Mouse (Mus musculus) MEL (cell line): ENCODE data around the gene Cldn13. TPM values are rescaled to one million over a fixed set of nuclear protein-coding genes. Genes with fewer than 3 reads are reported as not detected.
A peak's percentile ranks its signal among the peaks of the same experiment; 100 is the strongest.

Source experiments
- DNase-seq: peaks from one replicate; pipeline ENCODE4 v3.0.0; 2011; ENCODE audit warnings: low read depth, low spot score
- H3K27ac ChIP-seq: 2 replicates; pipeline ENCODE4 v1.5.1; 2012; ENCODE audit warnings: low read depth, mild to moderate bottlenecking, control low read depth, low read length, moderate library complexity; ENCODE audit not compliant: control insufficient read depth
- H3K27me3 ChIP-seq, 2 experiments: fragments of 150-350 bp in 1 of 2; sonication (generic) in 1 of 2; 2 replicates each; pipeline ENCODE4 v1.6.1; 2012; ENCODE audit warnings: low read length in 2 of 2, mild to moderate bottlenecking in 2 of 2, improper control_type of control experiment in 1 of 2, moderate library complexity in 1 of 2; ENCODE audit not compliant: insufficient read depth in 2 of 2, control insufficient read depth in 1 of 2
- H3K36me3 ChIP-seq, 2 experiments: 2 replicates each; pipeline ENCODE4 v1.6.1; 2012 to 2014; ENCODE audit warnings: low read length in 2 of 2, improper control_type of control experiment in 1 of 2, inconsistent platforms in 1 of 2, mild to moderate bottlenecking in 1 of 2; ENCODE audit not compliant: insufficient read depth in 2 of 2, control insufficient read depth in 1 of 2
- H3K4me1 ChIP-seq, 2 experiments: fragments of 150-350 bp in 1 of 2; sonication (generic) in 1 of 2; 2 replicates each; pipeline ENCODE4 v1.6.1; 2012; ENCODE audit warnings: low read length in 2 of 2, improper control_type of control experiment in 1 of 2, mild to moderate bottlenecking in 1 of 2; ENCODE audit not compliant: insufficient read depth in 2 of 2, control insufficient read depth in 1 of 2
- H3K4me3 ChIP-seq, 2 experiments: fragments of 150-350 bp in 1 of 2; sonication (generic) in 1 of 2; 2 replicates each; pipeline ENCODE4 v1.5.1; 2012; ENCODE audit warnings: low read depth in 2 of 2, low read length in 2 of 2, mild to moderate bottlenecking in 2 of 2, moderate library complexity in 2 of 2, control low read depth in 1 of 2, improper control_type of control experiment in 1 of 2; ENCODE audit not compliant: control insufficient read depth in 1 of 2, insufficient read depth in 1 of 2
- H3K79me2 ChIP-seq: 2 replicates; pipeline ENCODE4 v1.6.1; 2012; ENCODE audit warnings: mild to moderate bottlenecking, low read length, moderate library complexity; ENCODE audit not compliant: control insufficient read depth, poor library complexity, insufficient read depth
- H3K9ac ChIP-seq: 2 replicates; pipeline ENCODE4 v1.6.1; 2012; ENCODE audit warnings: low read depth, mild to moderate bottlenecking, control low read depth, low read length, moderate library complexity; ENCODE audit not compliant: control insufficient read depth, poor library complexity, severe bottlenecking
- H3K9me3 ChIP-seq: fragments of 150-350 bp; sonication (generic); replicated peaks from 2 replicates; pipeline ENCODE4 v1.6.1; 2012; ENCODE audit warnings: mild to moderate bottlenecking, low read length, improper control_type of control experiment, moderate library complexity; ENCODE audit not compliant: insufficient read depth
- CHD1 ChIP-seq: IDR thresholded peaks from 2 replicates; pipeline ENCODE4 v1.6.1; 2012; ENCODE audit warnings: low read depth, mild to moderate bottlenecking, inconsistent platforms, low read length, improper control_type of control experiment
- CTCF ChIP-seq, 3 experiments: IDR thresholded peaks in 2 of 3; conservative IDR thresholded peaks in 1 of 3; 2 replicates each; pipeline ENCODE4 v1.5.1; 2011 to 2012; ENCODE audit warnings: low read length in 3 of 3, low read depth in 2 of 3, mild to moderate bottlenecking in 2 of 3, improper control_type of control experiment in 1 of 3, inconsistent platforms in 1 of 3, mixed read lengths in 1 of 3, moderate library complexity in 1 of 3; ENCODE audit not compliant: control insufficient read depth in 1 of 3, insufficient read depth in 1 of 3, poor library complexity in 1 of 3, severe bottlenecking in 1 of 3
- GABPA ChIP-seq: IDR thresholded peaks from 2 replicates; pipeline ENCODE4 v1.6.1; 2012; ENCODE audit warnings: low read depth, mild to moderate bottlenecking, inconsistent platforms, low read length, improper control_type of control experiment, moderate library complexity
- HCFC1 ChIP-seq: IDR thresholded peaks from 2 replicates; pipeline ENCODE4 v1.6.1; 2012; ENCODE audit warnings: low read depth, mild to moderate bottlenecking, inconsistent platforms, low read length, improper control_type of control experiment, moderate library complexity
- KAT2A ChIP-seq: conservative IDR thresholded peaks from 2 replicates; pipeline ENCODE4 v1.6.1; 2012; ENCODE audit warnings: low read depth, low read length, improper control_type of control experiment, inconsistent platforms
- MAFK ChIP-seq: IDR thresholded peaks from 2 replicates; pipeline ENCODE4 v1.6.1; 2011; ENCODE audit warnings: low read depth, mild to moderate bottlenecking, low read length, improper control_type of control experiment, borderline replicate concordance
- MAZ ChIP-seq: IDR thresholded peaks from 2 replicates; pipeline ENCODE4 v1.6.1; 2012; ENCODE audit warnings: low read depth, mild to moderate bottlenecking, inconsistent platforms, low read length, improper control_type of control experiment
- MYB ChIP-seq: IDR thresholded peaks from 2 replicates; pipeline ENCODE4 v1.6.1; 2011; ENCODE audit warnings: mild to moderate bottlenecking, low read depth, low read length, improper control_type of control experiment
- NRF1 ChIP-seq: IDR thresholded peaks from 2 replicates; pipeline ENCODE4 v1.6.1; 2014; ENCODE audit warnings: low read depth, mild to moderate bottlenecking, inconsistent platforms, low read length, improper control_type of control experiment, moderate library complexity; ENCODE audit not compliant: poor library complexity, insufficient read depth, severe bottlenecking
- POLR2A ChIP-seq, 2 experiments: IDR thresholded peaks; 2 replicates each; pipeline ENCODE4 v1.6.1; 2011 to 2012; ENCODE audit warnings: low read length in 2 of 2, mild to moderate bottlenecking in 2 of 2, control low read depth in 1 of 2, improper control_type of control experiment in 1 of 2, low read depth in 1 of 2, moderate library complexity in 1 of 2; ENCODE audit not compliant: control insufficient read depth in 1 of 2, insufficient read depth in 1 of 2, poor library complexity in 1 of 2
- POLR2AphosphoS5 ChIP-seq: IDR thresholded peaks from 2 replicates; pipeline ENCODE4 v1.6.1; 2012; ENCODE audit warnings: low read depth, borderline replicate concordance, mild to moderate bottlenecking, inconsistent platforms, low read length, moderate library complexity, mixed read lengths
- RAD21 ChIP-seq: IDR thresholded peaks from 2 replicates; pipeline ENCODE4 v1.6.1; 2011; ENCODE audit warnings: mild to moderate bottlenecking, low read depth, low read length, improper control_type of control experiment
- RCOR1 ChIP-seq: IDR thresholded peaks from 2 replicates; pipeline ENCODE4 v1.6.1; 2012; ENCODE audit warnings: low read depth, mild to moderate bottlenecking, inconsistent platforms, low read length, improper control_type of control experiment
- SIN3A ChIP-seq: IDR thresholded peaks from 2 replicates; pipeline ENCODE4 v1.6.1; 2012; ENCODE audit warnings: low read length, improper control_type of control experiment, inconsistent platforms
- SMC3 ChIP-seq: IDR thresholded peaks from 2 replicates; pipeline ENCODE4 v1.6.1; 2011; ENCODE audit warnings: low read depth, low read length, improper control_type of control experiment
- TAL1 ChIP-seq: IDR thresholded peaks from 2 replicates; pipeline ENCODE4 v1.6.1; 2012; ENCODE audit warnings: mild to moderate bottlenecking, inconsistent platforms, low read length, moderate library complexity, mixed read lengths
- TCF12 ChIP-seq: IDR thresholded peaks from 2 replicates; pipeline ENCODE4 v1.6.1; 2014; ENCODE audit warnings: low read depth, mild to moderate bottlenecking, inconsistent platforms, low read length, improper control_type of control experiment, moderate library complexity
- UBTF ChIP-seq: IDR thresholded peaks from 2 replicates; pipeline ENCODE4 v1.6.1; 2012; ENCODE audit warnings: low read depth, mild to moderate bottlenecking, inconsistent platforms, low read length, improper control_type of control experiment, moderate library complexity, borderline replicate concordance; ENCODE audit not compliant: insufficient read depth
- USF1 ChIP-seq: IDR thresholded peaks from 2 replicates; pipeline ENCODE4 v1.6.1; 2014; ENCODE audit warnings: low read depth, mild to moderate bottlenecking, inconsistent platforms, low read length, improper control_type of control experiment, moderate library complexity
- USF2 ChIP-seq, 2 experiments: IDR thresholded peaks; 2 replicates each; pipeline ENCODE4 v1.6.1; 2011 to 2012; ENCODE audit warnings: improper control_type of control experiment in 2 of 2, low read length in 2 of 2, borderline replicate concordance in 1 of 2, inconsistent platforms in 1 of 2, low read depth in 1 of 2, mild to moderate bottlenecking in 1 of 2; ENCODE audit not compliant: insufficient read depth in 1 of 2
- ZKSCAN1 ChIP-seq: IDR thresholded peaks from 2 replicates; pipeline ENCODE4 v1.6.1; 2012; ENCODE audit warnings: low read depth, mild to moderate bottlenecking, inconsistent platforms, low read length, improper control_type of control experiment, moderate library complexity
- ZMIZ1 ChIP-seq: IDR thresholded peaks from 2 replicates; pipeline ENCODE4 v1.6.1; 2012; ENCODE audit warnings: low read depth, mild to moderate bottlenecking, inconsistent platforms, low read length, improper control_type of control experiment, moderate library complexity
- polyA plus RNA-seq, 2 experiments: library from polyadenylated mRNA; stranded (reverse) in 1 of 2; unstranded in 1 of 2; fragments of >175 nt in 1 of 2; fragments of >200 nt in 1 of 2; gene quantifications; 2 replicates each; pipeline versions ENCODE4 v1.2.1 to v1.2.4; 2012; ENCODE audit warnings: low replicate concordance in 2 of 2, low read depth in 1 of 2; ENCODE audit not compliant: insufficient read length in 2 of 2, insufficient read depth in 1 of 2, missing spikeins in 1 of 2
- total RNA-seq: library from RNA; depleted of rRNA; stranded (reverse); fragments of 300-350 nt; gene quantifications from 2 replicates; pipeline ENCODE4 v1.2.3, GENCODE M21; 2012

Cldn13 gene
- total and polyA plus RNA-seq, 3 experiments = 5.7 to 13.1 TPM; not detected in 1

DNA sequence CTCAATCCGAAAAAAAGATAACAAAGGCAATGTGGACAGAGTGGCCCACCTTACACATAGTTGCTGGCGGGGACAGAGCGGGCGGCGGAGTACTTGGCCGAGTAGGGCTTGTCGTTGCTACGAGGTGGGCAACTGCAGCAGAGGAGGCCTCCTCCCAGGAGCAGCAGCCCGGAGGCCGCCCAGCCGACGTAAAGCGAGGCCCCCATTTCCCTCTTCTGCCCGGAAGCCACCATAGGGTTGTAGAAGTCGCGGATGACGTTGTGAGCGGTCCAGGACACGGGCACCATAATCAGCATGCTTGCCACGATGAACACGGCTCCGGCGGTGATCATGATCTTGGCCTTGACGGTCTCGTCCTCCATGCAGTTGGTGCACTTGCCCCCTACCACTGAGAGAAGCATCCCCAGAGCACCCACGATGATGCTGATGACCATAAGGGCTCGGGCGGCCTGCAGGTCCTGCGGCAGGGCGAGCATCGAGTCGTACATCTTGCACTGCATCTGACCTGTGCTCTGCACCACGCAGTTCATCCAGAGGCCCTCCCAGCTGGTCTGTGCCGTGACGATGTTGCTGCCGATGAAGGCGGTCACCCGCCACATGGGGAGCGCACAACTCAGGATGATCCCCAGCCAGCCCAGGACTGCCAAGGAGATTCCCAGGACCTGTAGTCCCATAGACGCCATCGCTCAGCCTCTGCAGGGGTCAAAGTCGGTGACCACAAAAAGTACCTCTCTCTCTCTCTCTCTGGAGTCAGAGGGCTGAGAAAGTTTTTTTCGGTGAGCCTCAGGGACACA lies 30.9 kb upstream of the Cldn13 start:
- Histone ChIP-seq H3K79me2 (no peaks in the 10 kb centered on the region), H3K27me3 (peaks cover 0 to 6% of the 10 kb centered on the region in 2 experiments; a peak in 3 of 4 replicates), H3K9ac (no peak overlapping the region), H3K36me3 (no peaks in the 10 kb centered on the region), H3K4me3 (no peak overlapping the region), H3K27ac (no peak overlapping the region), H3K4me1 (no peaks in the 10 kb centered on the region), H3K9me3 (no peaks in the 10 kb centered on the region)
- TF ChIP-seq RCOR1 = no peak
- TF ChIP-seq POLR2AphosphoS5 = no peak
- TF ChIP-seq POLR2A (IDR thresholded peaks at IDR 0.05; ENCODE audit: control insufficient read depth in 1 of 2, insufficient read depth in 1 of 2, low read depth in 1 of 2, low read length in 2 of 2, poor library complexity in 1 of 2) = no peak
- no peak for TF ChIP-seq TCF12
- TF ChIP-seq MAZ = no peak
- no peak for TF ChIP-seq CTCF (IDR thresholded peaks at IDR 0.05 in 2 of 3, conservative IDR thresholded peaks at IDR 0.05 in 1 of 3; ENCODE audit: control insufficient read depth in 1 of 3, insufficient read depth in 1 of 3, low read depth in 2 of 3, low read length in 3 of 3, poor library complexity in 1 of 3, severe bottlenecking in 1 of 3)
- TF ChIP-seq USF2 (IDR thresholded peaks at IDR 0.05; ENCODE audit: borderline replicate concordance in 1 of 2, insufficient read depth in 1 of 2, low read depth in 1 of 2, low read length in 2 of 2) = no peak
- no peak for TF ChIP-seq RAD21
- no peak for TF ChIP-seq MAFK
- DNase-seq = no peak

DNA sequence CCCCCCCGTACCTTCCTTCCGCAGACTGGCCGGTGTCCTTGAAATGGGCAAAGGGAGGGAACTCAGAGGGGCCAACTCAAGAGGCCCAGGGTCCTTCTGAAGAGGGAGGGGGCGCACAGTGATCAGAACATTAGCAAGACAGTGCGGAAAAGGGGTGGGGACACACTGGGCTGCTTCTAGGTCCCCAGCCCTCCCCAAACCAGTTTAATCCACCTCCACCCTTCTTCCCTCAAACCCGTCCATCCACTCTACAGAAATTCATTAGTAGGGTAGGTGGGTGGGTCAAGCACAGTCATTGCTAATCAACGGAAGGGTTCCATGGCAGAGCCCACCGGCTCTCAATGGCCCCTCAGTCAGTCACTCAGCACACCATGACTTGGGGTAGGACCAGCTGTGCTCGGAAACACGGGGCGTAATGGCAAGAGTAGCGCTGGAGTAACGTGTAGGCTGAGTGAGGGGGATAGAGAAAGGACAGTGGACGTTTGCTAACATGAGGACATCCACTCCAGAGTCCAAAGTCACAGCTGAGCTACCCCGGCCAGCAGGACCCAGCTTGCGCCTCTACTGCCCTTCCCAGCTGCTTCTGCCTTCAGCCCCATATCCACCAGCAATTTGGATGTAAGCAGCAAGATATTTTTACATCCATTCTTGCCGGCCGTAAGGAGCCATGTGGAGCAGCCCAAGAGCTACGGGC lies 30.1 kb upstream of the Cldn13 start:
- Histone ChIP-seq H3K9me3 (no peaks in the 10 kb centered on the region), H3K36me3 (no peaks in the 10 kb centered on the region), H3K4me3 (no peak overlapping the region), H3K9ac (no peak overlapping the region), H3K4me1 (no peaks in the 10 kb centered on the region), H3K79me2 (no peaks in the 10 kb centered on the region), H3K27me3 (peaks cover 0 to 6% of the 10 kb centered on the region in 2 experiments; a peak in 3 of 4 replicates), H3K27ac (no peak overlapping the region)
- DNase-seq = no peak
- no peak for TF ChIP-seq ZMIZ1
- 0 out of 4 replicates have a peak, but pooled peaks of 1 of the 2 experiments have one; percentile 18 for TF ChIP-seq POLR2A (IDR thresholded peaks at IDR 0.05; ENCODE audit: control insufficient read depth in 1 of 2, insufficient read depth in 1 of 2, low read depth in 1 of 2, low read length in 2 of 2, poor library complexity in 1 of 2)

DNA sequence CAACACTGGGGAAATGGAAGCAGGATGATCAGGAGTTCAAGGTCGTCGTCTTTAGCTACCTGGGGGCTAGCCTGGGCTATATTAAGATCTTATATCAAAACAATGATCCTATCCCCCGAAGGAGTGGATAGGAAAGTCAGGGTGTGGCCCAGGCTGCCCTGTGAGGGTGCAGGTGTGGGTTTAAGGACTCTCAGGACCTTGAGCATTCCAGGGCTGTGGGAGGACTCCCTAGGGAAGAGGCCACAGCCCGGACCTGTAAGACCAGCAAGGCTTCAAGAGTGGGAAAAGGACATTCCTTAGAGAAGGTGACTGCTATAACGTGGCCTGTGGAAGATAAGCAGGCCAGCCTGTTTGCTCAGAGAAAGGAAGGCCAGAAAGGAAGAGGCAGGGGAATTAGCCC lies 28.9 kb upstream of the Cldn13 start:
- Histone ChIP-seq H3K4me1 (no peaks in the 10 kb centered on the region), H3K36me3 (no peaks in the 10 kb centered on the region), H3K27ac (no peak overlapping the region), H3K79me2 (no peaks in the 10 kb centered on the region), H3K9me3 (no peaks in the 10 kb centered on the region), H3K4me3 (no peak overlapping the region), H3K9ac (no peak overlapping the region), H3K27me3 (peaks cover 0 to 1% of the 10 kb centered on the region in 2 experiments; a peak in 1 of 4 replicates)
- DNase-seq = no peak
- TF ChIP-seq MYB = no peak
- TF ChIP-seq MAZ = no peak
- TF ChIP-seq SMC3 = no peak
- no peak for TF ChIP-seq NRF1
- no peak for TF ChIP-seq USF1
- TF ChIP-seq RAD21 = no peak
- TF ChIP-seq RCOR1 = no peak
- TF ChIP-seq ZKSCAN1 = no peak
- TF ChIP-seq SIN3A = no peak
- no peak for TF ChIP-seq UBTF
- TF ChIP-seq HCFC1 = no peak
- no peak for TF ChIP-seq TAL1
- no peak for TF ChIP-seq CHD1
- TF ChIP-seq POLR2A (IDR thresholded peaks at IDR 0.05; ENCODE audit: control insufficient read depth in 1 of 2, insufficient read depth in 1 of 2, low read depth in 1 of 2, low read length in 2 of 2, poor library complexity in 1 of 2) = no peak
- no peak for TF ChIP-seq KAT2A
- TF ChIP-seq GABPA = no peak
